Mouse (Mus musculus): ENCODE measurements around the gene Mapk12.

DNA sequence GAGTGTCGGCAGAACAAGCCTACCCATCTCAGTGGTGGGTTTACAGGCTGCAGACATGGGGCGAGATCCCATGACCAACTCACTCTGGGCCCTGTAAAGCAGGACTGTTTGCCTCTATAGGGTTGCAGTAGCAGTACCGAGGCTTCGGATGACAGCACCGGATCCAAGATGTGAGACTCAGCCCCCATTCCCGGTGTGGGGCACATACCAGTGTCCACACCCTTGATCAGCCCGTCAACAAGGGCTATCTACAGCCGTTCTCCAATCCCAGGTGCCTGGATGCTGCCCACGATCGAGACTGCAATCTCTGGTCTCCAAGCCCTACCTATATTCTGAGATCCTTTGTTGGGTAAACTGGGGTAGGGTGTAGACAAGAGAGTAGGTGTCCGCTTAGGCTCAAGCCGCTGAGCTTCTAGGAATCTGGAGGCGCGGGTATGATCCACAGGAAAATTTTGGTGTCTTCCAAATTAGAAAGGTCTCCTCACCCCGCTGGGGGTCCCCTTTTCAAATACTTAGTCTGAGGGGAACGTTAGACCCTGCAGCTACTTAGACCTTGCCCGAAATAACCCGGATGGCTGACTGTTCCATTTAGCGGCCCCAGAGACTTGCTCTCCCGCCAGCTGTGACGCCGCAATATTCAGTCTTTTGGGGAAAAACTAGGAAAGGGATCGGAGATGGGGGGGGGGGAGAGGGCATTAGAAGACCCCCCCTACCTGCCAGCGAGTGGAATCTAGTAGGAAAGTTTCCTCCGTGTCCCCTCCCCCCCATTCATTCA, 8.2 kb upstream of the Mapk12 start:
- TF ChIP-seq CTCF (IDR thresholded peaks at IDR 0.05 in 2 of 3, conservative IDR thresholded peaks at IDR 0.05 in 1 of 3; ENCODE audit: control insufficient read depth in 1 of 3, insufficient read depth in 1 of 3, low read depth in 2 of 3, low read length in 3 of 3, poor library complexity in 1 of 3, severe bottlenecking in 1 of 3) (no peak), HCFC1 (IDR thresholded peaks at IDR 0.05; ENCODE audit: low read depth, low read length) (no peak)

Data from MEL (cell line).